Mouse (Mus musculus): Measurements from ENCODE around the gene Plppr2. TPM values are rescaled to one million over a fixed set of nuclear protein-coding genes. Genes with fewer than 3 reads are reported as not detected.
A peak's percentile ranks its signal among the peaks of the same experiment; 100 is the strongest.

Gene Plppr2
- polyA plus RNA-seq, 2 experiments: 1.3 to 2.6 TPM

DNA sequence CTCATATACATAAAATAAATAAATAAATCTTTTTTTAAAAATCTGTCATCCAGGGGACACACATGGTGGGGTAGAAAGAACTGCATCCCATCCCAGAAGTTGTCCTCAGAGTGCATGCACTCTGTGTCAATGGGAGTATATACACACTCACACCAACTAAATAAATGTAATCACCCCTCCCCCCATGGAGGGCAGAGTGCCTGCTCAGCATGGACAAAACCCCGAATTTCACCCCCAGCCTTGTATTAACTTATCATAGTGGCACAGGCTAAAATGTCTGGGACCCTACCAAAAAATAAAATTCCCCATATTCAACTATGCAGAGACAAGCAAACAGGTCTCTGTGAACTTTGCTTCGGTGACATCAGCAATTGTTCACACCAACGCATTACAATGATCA lies 17.8 kb downstream of the Plppr2 start:
- no peaks in the 10 kb centered on the region; the same call in 1 of the 2 replicates for H3K27me3 ChIP-seq (ENCODE audit: control insufficient read depth, insufficient read depth, low read length)
- no peak for ATAC-seq (ENCODE audit: insufficient read depth)
- no peak overlapping the region for H3K9ac ChIP-seq (replicated peaks)
- H3K36me3 ChIP-seq (replicated peaks; ENCODE audit: control insufficient read depth, insufficient read depth, low read depth): peaks cover 20% of the 10 kb centered on the region
- no peak overlapping the region for H3K27ac ChIP-seq
- H3K9me3 ChIP-seq (ENCODE audit: control insufficient read depth, low read length): no peaks in the 10 kb centered on the region
- no peak for TF ChIP-seq EP300 (IDR thresholded peaks at IDR 0.05; ENCODE audit: low read depth)
- TF ChIP-seq CTCF (IDR thresholded peaks at IDR 0.05; ENCODE audit: low read depth): no peak
- DNase-seq (ENCODE audit: low read depth in 3 of 3, low spot score in 3 of 3): no peak
- 64% methylated on average over 3 of the region's 3 CpGs for WGBS (ENCODE audit: insufficient replicate concordance)
- H3K4me2 ChIP-seq (ENCODE audit: low read depth): peak overlapping the region; percentile 73
- peak overlapping the region in 1 of 2 experiments; percentile 74; a peak in 2 of 4 replicates for H3K4me3 ChIP-seq (ENCODE audit: insufficient read depth in 1 of 2, low read depth in 2 of 2, low read length in 2 of 2)
- peaks cover 5 to 8% of the 10 kb centered on the region in 2 experiments for H3K4me1 ChIP-seq (replicated peaks; ENCODE audit: control insufficient read depth in 2 of 2, insufficient read depth in 2 of 2, low read length in 1 of 2)

DNA sequence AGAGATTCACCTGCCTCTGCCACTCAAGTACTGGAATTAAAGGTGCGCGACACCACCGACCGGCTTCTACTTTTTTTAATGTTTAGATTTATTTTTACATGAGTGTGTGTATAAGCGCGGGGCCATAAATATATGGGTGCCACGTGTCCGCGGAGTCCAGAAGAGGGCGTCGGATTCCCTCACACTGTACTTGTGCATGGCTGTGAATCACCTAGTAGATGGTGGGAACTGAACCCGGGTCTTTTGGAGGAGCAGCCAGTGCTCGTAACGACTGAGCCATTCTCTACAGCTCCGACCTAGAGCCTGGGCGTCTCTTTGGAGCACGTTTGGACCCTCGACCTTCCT lies 18.4 kb downstream of the Plppr2 start:
- H3K4me2 ChIP-seq (ENCODE audit: low read depth): peak overlapping the region; percentile 73
- peaks cover 26% of the 10 kb centered on the region for H3K36me3 ChIP-seq (replicated peaks; ENCODE audit: control insufficient read depth, insufficient read depth, low read depth)
- no peak for DNase-seq (ENCODE audit: low read depth in 3 of 3, low spot score in 3 of 3)
- H3K4me3 ChIP-seq (ENCODE audit: insufficient read depth in 1 of 2, low read depth in 2 of 2, low read length in 2 of 2): peak overlapping the region; percentile 74 to 81
- WGBS (ENCODE audit: insufficient replicate concordance): 2% methylated on average over 18 of the region's 18 CpGs
- TF ChIP-seq EP300 (IDR thresholded peaks at IDR 0.05; ENCODE audit: low read depth) (no peak), CTCF (IDR thresholded peaks at IDR 0.05; ENCODE audit: low read depth) (peak; percentile 65)
- peak overlapping the region; percentile 40; the same call in 1 of the 2 replicates for H3K9ac ChIP-seq (replicated peaks)
- peaks cover 8 to 11% of the 10 kb centered on the region in 2 experiments for H3K4me1 ChIP-seq (replicated peaks; ENCODE audit: control insufficient read depth in 2 of 2, insufficient read depth in 2 of 2, low read length in 1 of 2)
- H3K9me3 ChIP-seq (ENCODE audit: control insufficient read depth, low read length): no peaks in the 10 kb centered on the region
- no peaks in the 10 kb centered on the region for H3K27me3 ChIP-seq (ENCODE audit: control insufficient read depth, insufficient read depth, low read length)
- H3K27ac ChIP-seq: peak overlapping the region; percentile 48
- ATAC-seq (ENCODE audit: insufficient read depth): peak; percentile 69

DNA sequence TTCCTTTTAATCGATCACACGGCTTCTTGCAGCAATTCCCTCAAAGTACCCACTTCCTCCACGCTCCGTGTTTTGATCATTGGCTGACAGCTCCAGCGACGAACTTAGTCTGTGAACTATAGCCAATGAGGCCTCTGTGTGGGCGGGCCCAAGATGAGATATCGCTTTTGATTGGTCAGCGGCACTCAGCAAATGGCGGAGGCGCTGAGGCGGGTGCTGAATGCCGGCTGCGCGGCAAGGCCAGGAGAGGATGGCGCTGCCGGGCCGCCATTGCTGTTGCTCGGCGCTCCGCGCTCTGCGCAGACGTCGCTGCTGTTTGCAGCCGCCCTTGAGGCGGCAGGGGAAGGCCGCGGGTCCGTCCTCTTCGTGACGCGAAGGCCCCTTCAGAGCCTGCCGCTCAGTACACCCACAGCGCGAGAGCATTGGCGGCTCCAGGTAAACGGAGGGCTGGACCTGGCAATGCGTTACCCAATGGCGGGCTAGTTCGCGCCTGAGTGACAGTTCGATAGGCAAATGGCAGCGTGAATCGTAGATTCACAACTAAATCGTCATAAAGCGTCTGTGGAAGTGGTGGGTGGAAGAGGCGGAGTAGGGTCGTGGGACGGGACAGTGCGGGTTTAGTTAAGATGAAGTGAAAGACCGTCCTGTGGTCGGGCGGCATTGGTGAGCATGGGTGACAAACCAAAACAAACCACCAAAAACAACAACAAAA lies 18.9 kb downstream of the Plppr2 start, which contains the start of gene Swsap1:
Swsap1 (plus strand) TSS at position 186 of the 712 bp plus-strand sequence.
- Histone ChIP-seq H3K4me3 (ENCODE audit: insufficient read depth in 1 of 2, low read depth in 2 of 2, low read length in 2 of 2) (peak within 1 kb of the TSS; percentile 74 to 81), H3K36me3 (replicated peaks; ENCODE audit: control insufficient read depth, insufficient read depth, low read depth) (peaks cover 31% of the 10 kb centered on the region), H3K9me3 (ENCODE audit: control insufficient read depth, low read length) (no peaks in the 10 kb centered on the region), H3K27ac (peak within 1 kb of the TSS; percentile 69), H3K27me3 (ENCODE audit: control insufficient read depth, insufficient read depth, low read length) (no peaks in the 10 kb centered on the region), H3K4me2 (ENCODE audit: low read depth) (peak within 1 kb of the TSS; percentile 73), H3K9ac (replicated peaks) (peak within 1 kb of the TSS; percentile 75), H3K4me1 (replicated peaks; ENCODE audit: control insufficient read depth in 2 of 2, insufficient read depth in 2 of 2, low read length in 1 of 2) (peaks cover 8 to 16% of the 10 kb centered on the region in 2 experiments)
- WGBS (ENCODE audit: insufficient replicate concordance): under 1% methylated on average over 53 of the region's 54 CpGs
- ATAC-seq (ENCODE audit: insufficient read depth) (peak; percentile 93), DNase-seq (ENCODE audit: low read depth in 3 of 3, low spot score in 3 of 3) (peak; percentile 97 to 98 (median 97))
- TF ChIP-seq CTCF (IDR thresholded peaks at IDR 0.05; ENCODE audit: low read depth): no peak
- TF ChIP-seq EP300 (IDR thresholded peaks at IDR 0.05; ENCODE audit: low read depth): no peak

DNA sequence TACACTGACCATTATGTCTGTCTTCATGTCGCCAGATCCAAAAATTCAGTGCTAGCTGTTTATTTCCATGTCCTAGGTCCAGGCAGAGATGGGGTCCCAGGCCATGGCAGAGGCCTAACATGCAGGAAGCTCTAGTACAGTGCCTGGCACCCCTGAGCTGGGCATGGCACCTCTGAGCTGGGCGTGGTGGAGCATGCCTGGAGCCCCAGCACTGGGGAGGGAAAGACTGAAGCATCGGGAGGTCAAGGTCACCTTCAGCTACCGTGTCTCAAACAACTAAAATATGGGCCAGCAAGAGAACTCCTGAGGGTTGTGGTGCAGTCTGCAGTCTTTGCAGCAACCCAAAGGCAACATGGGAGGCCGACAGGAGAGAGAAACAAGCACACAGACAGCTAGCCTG lies 21.5 kb downstream of the Plppr2 start:
- peaks cover 11 to 22% of the 10 kb centered on the region in 2 experiments for H3K4me1 ChIP-seq (replicated peaks; ENCODE audit: control insufficient read depth in 2 of 2, insufficient read depth in 2 of 2, low read length in 1 of 2)
- no peaks in the 10 kb centered on the region for H3K27me3 ChIP-seq (ENCODE audit: control insufficient read depth, insufficient read depth, low read length)
- H3K4me2 ChIP-seq (ENCODE audit: low read depth): peak overlapping the region; percentile 11; the same call in 1 of the 2 replicates
- H3K9ac ChIP-seq (replicated peaks): no peak overlapping the region
- peak overlapping the region; percentile 26 for H3K27ac ChIP-seq
- DNase-seq (ENCODE audit: low read depth in 3 of 3, low spot score in 3 of 3) (no peak), ATAC-seq (ENCODE audit: insufficient read depth) (no peak)
- H3K4me3 ChIP-seq (ENCODE audit: insufficient read depth in 1 of 2, low read depth in 2 of 2, low read length in 2 of 2): no peak overlapping the region
- 62% methylated on average over 5 of the region's 5 CpGs for whole genome bisulfite sequencing (ENCODE audit: insufficient replicate concordance)
- H3K36me3 ChIP-seq (replicated peaks; ENCODE audit: control insufficient read depth, insufficient read depth, low read depth): peaks cover 45% of the 10 kb centered on the region
- H3K9me3 ChIP-seq (ENCODE audit: control insufficient read depth, low read length): no peaks in the 10 kb centered on the region
- TF ChIP-seq CTCF (IDR thresholded peaks at IDR 0.05; ENCODE audit: low read depth) (no peak), EP300 (IDR thresholded peaks at IDR 0.05; ENCODE audit: low read depth) (no peak)

DNA sequence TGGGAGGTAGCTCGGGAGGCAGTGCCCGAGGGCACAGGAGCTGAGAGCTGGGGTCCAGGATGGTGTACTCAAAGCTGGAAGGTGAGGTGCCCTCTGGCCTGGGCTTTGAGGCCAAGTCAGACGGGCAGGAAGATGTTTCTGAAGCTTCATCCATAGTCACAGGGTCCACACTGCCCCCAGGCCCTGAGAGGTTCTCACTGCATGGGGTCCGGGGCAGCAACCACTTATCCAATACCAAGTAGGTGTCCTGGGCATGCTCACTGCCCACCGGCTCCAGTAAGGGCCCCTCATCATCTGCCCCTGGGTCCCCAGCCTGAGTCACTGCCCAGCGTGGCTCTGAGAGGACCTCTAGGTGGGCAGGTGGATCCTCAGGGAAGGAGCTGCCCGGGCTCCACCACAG lies 22.4 kb downstream of the Plppr2 start:
- Histone ChIP-seq H3K9me3 (ENCODE audit: control insufficient read depth, low read length) (no peaks in the 10 kb centered on the region), H3K4me2 (ENCODE audit: low read depth) (peak overlapping the region; percentile 71), H3K4me3 (ENCODE audit: insufficient read depth in 1 of 2, low read depth in 2 of 2, low read length in 2 of 2) (peak overlapping the region in 1 of 2 experiments; percentile 94; a peak in 2 of 4 replicates), H3K36me3 (replicated peaks; ENCODE audit: control insufficient read depth, insufficient read depth, low read depth) (peaks cover 45% of the 10 kb centered on the region), H3K27me3 (ENCODE audit: control insufficient read depth, insufficient read depth, low read length) (no peaks in the 10 kb centered on the region), H3K27ac (peak overlapping the region; percentile 20; the same call in 1 of the 2 replicates), H3K4me1 (replicated peaks; ENCODE audit: control insufficient read depth in 2 of 2, insufficient read depth in 2 of 2, low read length in 1 of 2) (peaks cover 17 to 28% of the 10 kb centered on the region in 2 experiments), H3K9ac (replicated peaks) (no peak overlapping the region)
- DNase-seq (ENCODE audit: low read depth in 3 of 3, low spot score in 3 of 3) (no peak), ATAC-seq (ENCODE audit: insufficient read depth) (no peak)
- WGBS (ENCODE audit: insufficient replicate concordance): 86% methylated on average over 7 of the region's 7 CpGs
- TF ChIP-seq EP300 (IDR thresholded peaks at IDR 0.05; ENCODE audit: low read depth): no peak
- no peak for TF ChIP-seq CTCF (IDR thresholded peaks at IDR 0.05; ENCODE audit: low read depth)

Data from liver, embryonic 14.5 days (tissue).